Mouse (Mus musculus) forebrain, embryonic 15.5 days (tissue): ENCODE data around the gene Gcsam. TPM values are rescaled to one million over a fixed set of nuclear protein-coding genes. Genes with fewer than 3 reads are reported as not detected.
A peak's percentile ranks its signal among the peaks of the same experiment; 100 is the strongest.

Experiments
- ATAC-seq: fragments of 200-750 bp; cut with Nextera tagmentation; replicated peaks from 2 replicates; pipeline ENCODE4 v1.8.0; 2017; ENCODE audit warnings: mild to moderate bottlenecking, moderate TSS enrichment, moderate library complexity
- H3K27ac ChIP-seq: fragments of 300-500 bp; sonication (generic); replicated peaks from 2 replicates; pipeline ENCODE4 v1.5.1; 2015; ENCODE audit warnings: mild to moderate bottlenecking, inconsistent platforms
- H3K27me3 ChIP-seq: fragments of 300-500 bp; sonication (generic); 2 replicates; pipeline ENCODE4 v1.6.1; 2015; ENCODE audit warnings: inconsistent platforms
- H3K36me3 ChIP-seq: fragments of 300-500 bp; sonication (generic); 2 replicates; pipeline ENCODE4 v1.6.1; 2015; ENCODE audit warnings: mild to moderate bottlenecking, inconsistent platforms
- H3K4me1 ChIP-seq: fragments of 300-500 bp; sonication (generic); 2 replicates; pipeline ENCODE4 v1.6.1; 2015; ENCODE audit warnings: inconsistent platforms
- H3K4me2 ChIP-seq: fragments of 300-500 bp; sonication (generic); replicated peaks from 2 replicates; pipeline ENCODE4 v1.6.1; 2015; ENCODE audit warnings: mild to moderate bottlenecking, inconsistent platforms
- H3K4me3 ChIP-seq: fragments of 300-500 bp; sonication (generic); 2 replicates; pipeline ENCODE4 v1.5.1; 2015; ENCODE audit warnings: mild to moderate bottlenecking, inconsistent platforms
- H3K9ac ChIP-seq: fragments of 300-500 bp; sonication (generic); replicated peaks from 2 replicates; pipeline ENCODE4 v1.6.1; 2015; ENCODE audit warnings: mild to moderate bottlenecking, inconsistent platforms
- H3K9me3 ChIP-seq: fragments of 300-500 bp; sonication (generic); 2 replicates; pipeline ENCODE4 v1.6.1; 2016; ENCODE audit warnings: inconsistent platforms
- WGBS: fragments of 180-500 bp; shearing (Covaris S2); methylation state at CpG from one replicate; pipeline ENCODE4 v1.1.7; 2015; ENCODE audit warnings: mixed read lengths; 5-methylcytosine and 5-hydroxymethylcytosine counted together
- polyA plus RNA-seq: library from polyadenylated mRNA; unstranded; fragments of >200 nt; fragmentation: Nextera tagmentation; extraction: Ambion mirVana; gene quantifications from 2 replicates; pipeline ENCODE4 v1.2.1, GENCODE M21; 2015

Gene Gcsam
- polyA plus RNA-seq = 0.13 TPM in 1 of 2 replicates, not detected in the other

DNA sequence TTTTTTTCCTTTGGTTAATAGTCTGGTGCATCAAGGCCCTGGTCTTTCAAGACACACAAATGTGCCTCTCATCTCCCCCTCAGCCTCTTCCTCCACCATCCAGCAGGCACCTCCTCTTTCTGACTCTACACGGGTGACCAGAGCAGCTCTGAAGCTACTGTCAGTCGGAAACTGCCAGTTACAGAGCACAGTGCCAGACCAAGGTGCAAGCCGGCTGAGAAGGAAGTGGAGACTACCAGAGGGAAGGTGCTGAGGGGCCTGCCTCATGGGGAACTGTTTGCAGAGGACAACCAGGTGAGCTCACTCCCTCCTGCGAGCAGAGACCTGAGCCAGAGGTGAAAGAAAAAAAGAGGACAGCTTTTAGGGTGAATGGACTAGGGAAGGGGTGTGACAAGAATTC is at the start of gene Gcsam:
Gene Gcsam, plus strand, starts transcription at position 114 of the 400 bp plus-strand sequence.
- Histone ChIP-seq H3K27ac (no peak within 1 kb of the TSS), H3K4me3 (no peak within 1 kb of the TSS), H3K27me3 (no peaks in the 10 kb centered on the region), H3K36me3 (no peaks in the 10 kb centered on the region), H3K4me2 (no peak within 1 kb of the TSS), H3K9me3 (no peaks in the 10 kb centered on the region), H3K9ac (no peak within 1 kb of the TSS), H3K4me1 (no peaks in the 10 kb centered on the region)
- ATAC-seq = no peak
- WGBS = 77% methylated on average over 4 of the region's 4 CpGs

DNA sequence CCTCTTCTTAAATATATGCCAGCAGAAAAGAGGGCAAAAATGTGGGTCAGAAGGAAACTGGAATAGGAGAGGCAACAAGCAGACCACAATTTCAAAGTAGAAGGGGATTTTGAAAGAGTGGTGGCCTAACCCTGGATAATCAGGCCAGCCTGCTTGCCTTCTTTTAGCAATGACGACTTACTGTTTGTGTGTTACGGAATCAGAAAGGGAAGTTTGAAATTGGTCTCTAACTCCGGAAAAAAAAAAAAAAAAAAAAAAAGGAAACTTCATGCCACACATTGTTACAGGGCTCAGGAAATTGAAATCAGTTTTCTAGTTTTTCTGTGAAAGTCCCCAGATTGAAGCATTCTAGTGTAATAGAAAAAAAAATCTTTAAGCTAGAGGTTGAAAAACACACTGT is 48.4 kb upstream of the Gcsam start:
- Histone ChIP-seq H3K36me3 (no peaks in the 10 kb centered on the region), H3K9ac (no peak overlapping the region), H3K4me3 (no peak overlapping the region), H3K27me3 (no peaks in the 10 kb centered on the region), H3K4me1 (no peaks in the 10 kb centered on the region), H3K27ac (no peak overlapping the region), H3K4me2 (no peak overlapping the region), H3K9me3 (no peaks in the 10 kb centered on the region)
- ATAC-seq = no peak
- 72% methylated on average over 3 of the region's 3 CpGs for WGBS

DNA sequence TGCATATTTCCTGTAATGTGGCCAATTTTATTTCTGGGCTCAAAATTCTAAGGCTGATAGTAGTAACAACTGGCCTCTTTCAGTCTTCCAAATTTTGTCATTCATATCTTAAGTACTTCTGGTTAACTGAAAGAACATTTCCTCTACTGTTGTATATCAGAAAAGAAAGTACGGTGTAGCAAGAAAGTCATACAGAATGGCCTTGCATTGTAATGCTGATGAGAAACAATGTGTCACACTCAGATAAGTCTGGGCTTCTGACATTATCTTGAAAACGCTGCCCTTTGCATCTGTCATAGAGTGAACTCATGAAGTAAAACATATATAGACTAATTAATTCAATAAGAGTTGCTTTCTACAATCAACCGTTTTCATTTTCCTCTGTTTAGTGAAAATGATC is 37.9 kb upstream of the Gcsam start:
- no peak overlapping the region for H3K4me2 ChIP-seq
- ATAC-seq = no peak
- H3K27ac ChIP-seq = no peak overlapping the region
- H3K9ac ChIP-seq = no peak overlapping the region
- no peaks in the 10 kb centered on the region for H3K36me3 ChIP-seq
- H3K27me3 ChIP-seq = no peaks in the 10 kb centered on the region
- H3K4me1 ChIP-seq = no peaks in the 10 kb centered on the region
- WGBS = 95% methylated on average over 3 of the region's 3 CpGs
- H3K4me3 ChIP-seq = no peak overlapping the region
- no peaks in the 10 kb centered on the region for H3K9me3 ChIP-seq

DNA sequence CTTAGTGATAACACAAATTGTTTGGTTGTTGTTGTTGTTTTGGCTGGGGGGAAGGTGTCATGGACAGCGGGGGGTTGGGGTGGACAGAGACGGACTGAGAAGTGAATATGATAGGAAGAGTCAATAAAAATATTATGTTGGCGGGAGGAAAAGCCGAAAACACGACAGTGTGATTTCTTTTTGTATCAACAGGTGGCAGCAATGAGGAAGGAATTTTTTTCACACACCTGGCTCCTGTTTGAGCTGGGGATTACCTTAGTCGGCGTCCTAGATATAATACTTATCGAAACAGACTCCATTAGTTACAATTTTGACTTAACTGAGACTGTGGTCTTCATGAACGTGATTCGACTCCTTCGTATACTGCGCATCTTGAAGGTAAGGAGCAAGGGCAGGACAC is 30.3 kb upstream of the Gcsam start:
- no peak overlapping the region for H3K27ac ChIP-seq
- no peak overlapping the region for H3K4me3 ChIP-seq
- H3K36me3 ChIP-seq = no peaks in the 10 kb centered on the region
- H3K9me3 ChIP-seq = no peaks in the 10 kb centered on the region
- H3K4me1 ChIP-seq = no peaks in the 10 kb centered on the region
- H3K27me3 ChIP-seq = no peaks in the 10 kb centered on the region
- 66% methylated on average over 12 of the region's 12 CpGs for WGBS
- H3K4me2 ChIP-seq = no peak overlapping the region
- no peak overlapping the region for H3K9ac ChIP-seq
- ATAC-seq = no peak

DNA sequence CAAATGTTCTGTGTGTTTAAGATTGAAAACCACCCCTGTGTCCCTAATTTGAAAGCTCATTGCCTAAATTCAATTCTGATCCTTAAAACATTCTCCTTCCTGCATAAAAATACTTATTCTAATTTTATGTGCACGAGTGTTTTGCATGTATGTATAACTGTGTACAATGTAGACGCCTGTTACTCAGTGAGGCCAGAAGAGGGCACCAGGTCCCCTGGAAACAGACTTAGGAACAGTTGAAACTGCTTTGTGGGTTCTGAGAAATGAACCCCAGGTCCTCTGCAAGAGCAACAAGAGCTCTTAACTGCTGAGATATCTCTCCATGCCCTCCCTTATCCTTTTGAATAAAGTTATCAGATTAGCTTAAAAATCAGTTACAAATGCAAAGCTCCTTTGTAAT is 27.7 kb upstream of the Gcsam start:
- H3K4me3 ChIP-seq = no peak overlapping the region
- H3K9me3 ChIP-seq = no peaks in the 10 kb centered on the region
- H3K4me1 ChIP-seq = no peaks in the 10 kb centered on the region
- WGBS = 26% methylated on average over 2 of the region's 2 CpGs
- no peaks in the 10 kb centered on the region for H3K27me3 ChIP-seq
- no peak overlapping the region for H3K9ac ChIP-seq
- ATAC-seq = no peak
- no peaks in the 10 kb centered on the region for H3K36me3 ChIP-seq
- H3K27ac ChIP-seq = no peak overlapping the region
- no peak overlapping the region for H3K4me2 ChIP-seq

DNA sequence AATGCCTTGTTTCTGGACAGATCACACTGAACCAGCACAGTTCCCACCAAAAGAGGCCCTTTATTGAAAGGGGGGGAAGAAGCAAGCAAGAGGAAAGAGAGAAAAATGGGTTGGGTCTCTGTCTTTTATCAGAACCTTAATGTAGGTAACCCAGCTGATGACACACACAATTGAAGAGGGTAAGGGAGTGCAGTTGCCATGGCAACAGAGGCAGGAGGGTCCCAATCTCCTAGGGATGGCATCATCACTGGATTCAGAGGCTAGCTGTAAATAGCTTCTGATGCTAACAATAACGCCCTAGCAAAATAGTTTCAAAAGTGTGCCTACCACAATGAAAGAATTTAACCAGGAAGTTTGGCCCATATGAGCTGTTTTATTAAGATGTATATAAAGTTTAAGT is 16.5 kb upstream of the Gcsam start:
- Histone ChIP-seq H3K9ac (no peak overlapping the region), H3K27ac (no peak overlapping the region), H3K4me2 (no peak overlapping the region), H3K27me3 (no peaks in the 10 kb centered on the region), H3K4me1 (no peaks in the 10 kb centered on the region), H3K4me3 (no peak overlapping the region), H3K36me3 (no peaks in the 10 kb centered on the region), H3K9me3 (no peaks in the 10 kb centered on the region)
- WGBS = 46% methylated on average over 1 of the region's 1 CpGs
- no peak; the same call in 1 of the 2 replicates for ATAC-seq

DNA sequence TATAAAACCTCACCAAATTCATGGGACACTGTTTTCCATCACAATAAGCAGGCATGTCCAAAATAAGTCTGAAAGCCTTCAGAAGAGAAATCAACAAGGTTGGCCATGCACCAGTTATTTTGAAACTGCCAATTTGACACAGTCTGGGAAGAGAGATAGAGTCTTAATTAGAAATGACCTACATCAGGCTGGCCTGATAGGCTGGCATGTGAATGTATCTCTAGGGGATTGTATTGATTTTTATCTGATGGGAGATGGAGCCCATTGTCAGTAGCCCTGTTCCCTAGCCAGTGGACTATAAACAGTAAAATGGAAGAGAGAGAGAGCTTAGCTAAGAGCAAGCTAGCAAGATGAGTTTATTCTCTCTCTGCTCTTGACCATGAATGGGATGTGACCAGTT is 14.7 kb upstream of the Gcsam start:
- Histone ChIP-seq H3K4me2 (no peak overlapping the region), H3K27ac (no peak overlapping the region), H3K36me3 (no peaks in the 10 kb centered on the region), H3K4me3 (no peak overlapping the region), H3K4me1 (no peaks in the 10 kb centered on the region), H3K9ac (no peak overlapping the region), H3K9me3 (no peaks in the 10 kb centered on the region), H3K27me3 (no peaks in the 10 kb centered on the region)
- ATAC-seq = no peak

- ATAC-seq = peak; percentile 67; the same call in 1 of the 2 replicates
Measured at GRCm38 (mm10) chr16:45608481-45608954, 1.7 kb upstream of the Gcsam start.

GRCm38 (mm10) chr16:45609300-45609699 is 880 bp upstream of the Gcsam start:
- Histone ChIP-seq H3K27me3 (no peaks in the 10 kb centered on the region), H3K9ac (no peak overlapping the region), H3K4me2 (no peak overlapping the region), H3K4me3 (no peak overlapping the region), H3K4me1 (no peaks in the 10 kb centered on the region), H3K9me3 (no peaks in the 10 kb centered on the region), H3K27ac (no peak overlapping the region), H3K36me3 (no peaks in the 10 kb centered on the region)
- ATAC-seq = 0 out of 2 replicates have a peak, but pooled peaks have one; percentile 58
- WGBS = 81% methylated on average over 3 of the region's 3 CpGs

More at GRCm38 (mm10) chr16:45608481-45608954, 1.7 kb upstream of the Gcsam start:
- Histone ChIP-seq H3K4me3 (no peak overlapping the region), H3K9ac (no peak overlapping the region), H3K27ac (no peak overlapping the region), H3K9me3 (no peaks in the 10 kb centered on the region), H3K4me2 (no peak overlapping the region), H3K36me3 (no peaks in the 10 kb centered on the region), H3K4me1 (no peaks in the 10 kb centered on the region), H3K27me3 (no peaks in the 10 kb centered on the region)
- 57% methylated on average over 4 of the region's 4 CpGs for WGBS

DNA sequence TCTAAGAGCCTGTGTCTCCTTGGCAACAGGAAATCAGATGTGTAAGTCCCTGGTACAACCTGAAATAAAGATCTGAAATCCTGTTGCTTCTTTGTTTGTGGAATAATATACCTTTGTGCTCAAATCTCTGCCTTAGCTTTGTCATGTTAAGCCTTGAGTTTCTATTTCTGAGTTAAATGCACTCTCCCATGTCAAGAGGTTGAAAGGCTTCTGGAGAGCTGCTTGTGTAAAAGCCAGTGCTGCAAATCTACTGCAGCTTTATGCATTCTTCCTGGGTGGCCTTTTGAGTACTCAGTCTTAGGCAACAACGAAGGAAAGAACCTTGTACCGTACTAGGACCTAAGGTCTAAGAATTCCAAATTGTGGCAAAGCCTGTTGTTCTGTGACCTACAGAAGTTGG is 3.1 kb downstream of the Gcsam start:
- WGBS = 32% methylated on average over 2 of the region's 2 CpGs
- ATAC-seq = no peak; the same call in 1 of the 2 replicates

DNA sequence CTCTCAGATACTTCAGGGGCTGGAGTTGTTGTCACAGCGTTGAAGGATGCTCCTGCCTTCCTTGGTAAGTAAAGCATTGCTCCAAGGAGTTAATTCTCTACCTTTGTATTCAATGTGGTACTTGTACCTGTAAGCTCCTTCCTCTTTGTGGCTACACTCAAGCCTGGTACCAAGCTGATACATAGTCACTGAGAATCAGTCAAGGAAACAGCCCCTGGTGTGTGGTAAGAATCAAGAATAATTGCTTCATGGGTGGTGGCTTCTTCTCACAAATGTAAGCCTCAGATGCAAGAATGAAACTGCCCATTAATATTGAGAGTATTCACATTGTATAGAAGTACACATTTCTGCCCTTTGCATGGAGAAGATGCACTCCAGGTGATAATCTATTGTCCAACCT is 5.8 kb downstream of the Gcsam start:
- no peak overlapping the region for H3K9ac ChIP-seq
- H3K27ac ChIP-seq = no peak overlapping the region
- H3K4me3 ChIP-seq = no peak overlapping the region
- no peaks in the 10 kb centered on the region for H3K27me3 ChIP-seq
- no peaks in the 10 kb centered on the region for H3K36me3 ChIP-seq
- no peaks in the 10 kb centered on the region for H3K9me3 ChIP-seq
- H3K4me2 ChIP-seq = no peak overlapping the region
- H3K4me1 ChIP-seq = no peaks in the 10 kb centered on the region
- no peak for ATAC-seq
- 91% methylated on average over 1 of the region's 1 CpGs for WGBS

More for the DNA sequence above, 3.1 kb downstream of the Gcsam start:
- H3K27me3 ChIP-seq = no peaks in the 10 kb centered on the region
- no peak overlapping the region for H3K4me2 ChIP-seq
- no peaks in the 10 kb centered on the region for H3K4me1 ChIP-seq
- no peak overlapping the region for H3K27ac ChIP-seq
- no peak overlapping the region for H3K9ac ChIP-seq
- no peaks in the 10 kb centered on the region for H3K36me3 ChIP-seq
- no peak overlapping the region for H3K4me3 ChIP-seq
- no peaks in the 10 kb centered on the region for H3K9me3 ChIP-seq

GRCm38 (mm10) chr16:45619751-45620375 is 9.7 kb downstream of the Gcsam start:
- H3K9ac ChIP-seq = no peak overlapping the region
- H3K4me1 ChIP-seq = no peaks in the 10 kb centered on the region
- 81% methylated on average over 8 of the region's 8 CpGs for WGBS
- H3K27ac ChIP-seq = no peak overlapping the region
- H3K36me3 ChIP-seq = no peaks in the 10 kb centered on the region
- no peak for ATAC-seq
- H3K4me2 ChIP-seq = no peak overlapping the region
- no peaks in the 10 kb centered on the region for H3K27me3 ChIP-seq
- no peaks in the 10 kb centered on the region for H3K9me3 ChIP-seq
- no peak overlapping the region for H3K4me3 ChIP-seq

GRCm38 (mm10) chr16:45623230-45623629 is 13.1 kb downstream of the Gcsam start:
- H3K36me3 ChIP-seq = no peaks in the 10 kb centered on the region
- ATAC-seq = no peak
- 86% methylated on average over 4 of the region's 4 CpGs for WGBS

More at GRCm38 (mm10) chr16:45623230-45623629, 13.1 kb downstream of the Gcsam start:
- Histone ChIP-seq H3K4me2 (no peak overlapping the region), H3K9me3 (no peaks in the 10 kb centered on the region), H3K27ac (no peak overlapping the region), H3K27me3 (no peaks in the 10 kb centered on the region), H3K9ac (no peak overlapping the region), H3K4me3 (no peak overlapping the region), H3K4me1 (no peaks in the 10 kb centered on the region)
